Mouse (Mus musculus) monocyte, adult 2 months (primary cell): ENCODE data around the gene Nabp2.

Experiments
- DNase-seq, 2 experiments: peaks; one replicate each; pipeline ENCODE4 v3.0.0; 2022; ENCODE audit warnings: low spot score in 2 of 2, low read depth in 1 of 2

Nabp2 gene

DNA sequence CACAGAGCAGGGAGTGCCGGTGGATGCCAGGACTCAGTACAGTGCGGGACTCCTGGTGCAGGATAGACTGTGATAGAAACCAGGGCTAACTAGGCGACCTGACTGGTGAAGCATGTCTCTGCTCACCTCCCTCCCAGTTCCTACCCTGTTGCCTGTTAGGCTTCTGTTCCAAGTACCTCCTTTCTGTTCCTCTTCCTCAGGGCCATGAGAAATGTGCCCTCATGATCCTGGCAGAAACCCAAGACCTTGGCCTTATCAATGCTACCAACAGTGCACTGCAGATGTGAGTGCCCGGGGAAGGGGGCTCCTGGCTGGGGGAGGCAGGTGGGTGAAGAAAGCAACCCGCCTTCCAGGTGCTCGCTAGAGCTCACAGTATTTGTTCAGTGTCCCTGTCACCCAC, 21.7 kb downstream of the Nabp2 start:
- DNase-seq: no peak

DNA sequence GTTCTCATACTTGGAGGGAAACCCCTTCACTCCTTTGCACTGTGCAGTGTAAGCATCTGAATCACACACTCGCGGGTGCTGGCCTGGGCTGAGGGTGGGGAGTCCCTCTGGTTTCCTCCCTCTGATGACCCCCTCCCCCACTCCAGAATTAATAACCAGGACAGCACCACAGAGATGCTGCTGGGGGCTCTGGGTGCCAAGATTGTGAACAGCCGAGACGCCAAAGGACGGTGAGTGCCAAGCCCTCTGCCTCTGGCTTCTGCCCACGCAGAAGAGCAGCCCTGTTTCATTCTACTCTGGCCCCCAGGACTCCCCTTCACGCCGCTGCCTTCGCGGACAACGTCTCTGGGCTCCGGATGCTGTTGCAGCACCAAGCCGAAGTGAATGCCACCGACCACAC, 22.4 kb downstream of the Nabp2 start:
- no peak for DNase-seq

GRCm38 (mm10) chr10:128385902-128386301, 25.4 kb downstream of the Nabp2 start:
- no peak for DNase-seq

- no peak for DNase-seq
Observed at GRCm38 (mm10) chr10:128382482-128382881, 28.8 kb downstream of the Nabp2 start.

GRCm38 (mm10) chr10:128380565-128380964, 30.7 kb downstream of the Nabp2 start:
- no peak for DNase-seq

GRCm38 (mm10) chr10:128379260-128379659, 32.0 kb downstream of the Nabp2 start:
- DNase-seq: no peak

- DNase-seq: no peak
Observed at GRCm38 (mm10) chr10:128378462-128378861, 32.8 kb downstream of the Nabp2 start.

GRCm38 (mm10) chr10:128377940-128378448, 33.3 kb downstream of the Nabp2 start:
- DNase-seq: no peak

- no peak for DNase-seq
Observed at GRCm38 (mm10) chr10:128377222-128377939, 33.9 kb downstream of the Nabp2 start.

DNA sequence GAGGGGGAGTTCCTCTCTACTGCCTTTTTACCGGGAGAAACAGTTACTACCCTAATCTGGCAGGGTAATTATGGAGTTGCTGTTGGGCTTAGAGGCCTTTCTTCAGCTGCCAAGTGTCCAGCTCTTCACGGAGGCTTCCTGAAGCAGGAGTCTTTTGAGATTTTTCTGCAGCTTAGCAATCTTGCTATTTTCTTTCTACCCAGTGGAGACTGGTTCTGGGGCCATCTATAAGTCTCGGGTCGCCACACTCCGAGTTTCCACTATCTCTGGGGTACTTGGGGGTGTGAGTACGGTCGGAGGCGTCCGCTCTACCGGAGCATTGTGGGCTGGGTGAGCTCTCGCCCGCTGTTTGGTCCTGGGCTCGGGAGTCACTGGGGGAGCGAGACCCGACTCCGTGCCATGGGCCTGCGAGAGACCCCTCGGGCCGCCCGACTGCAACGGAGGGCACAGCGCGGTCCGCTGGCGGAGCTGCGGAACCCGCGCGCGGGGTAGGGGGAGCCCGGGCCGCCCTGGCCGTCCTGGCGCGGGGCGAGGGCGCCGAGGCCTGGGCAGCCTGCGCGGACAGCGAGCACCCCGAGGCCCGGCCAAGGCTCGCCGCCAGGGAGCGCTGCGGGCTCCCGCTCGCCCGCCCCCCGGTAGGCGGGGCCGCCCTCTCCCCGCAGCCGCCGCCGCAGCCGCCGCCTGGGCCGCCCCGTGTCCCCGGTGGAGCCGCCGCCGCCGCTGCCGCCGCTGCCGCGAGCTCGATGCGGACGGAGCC, 34.7 kb downstream of the Nabp2 start, which contains the start of gene Ankrd52:
Gene Ankrd52, plus strand, starts transcription at position 661 of the 757 bp plus-strand sequence.
- DNase-seq: peak; percentile 52 to 77

- no peak for DNase-seq
Observed at GRCm38 (mm10) chr10:128376099-128376454, 35.2 kb downstream of the Nabp2 start.

GRCm38 (mm10) chr10:128374393-128374792, 36.9 kb downstream of the Nabp2 start:
- DNase-seq: no peak

DNA sequence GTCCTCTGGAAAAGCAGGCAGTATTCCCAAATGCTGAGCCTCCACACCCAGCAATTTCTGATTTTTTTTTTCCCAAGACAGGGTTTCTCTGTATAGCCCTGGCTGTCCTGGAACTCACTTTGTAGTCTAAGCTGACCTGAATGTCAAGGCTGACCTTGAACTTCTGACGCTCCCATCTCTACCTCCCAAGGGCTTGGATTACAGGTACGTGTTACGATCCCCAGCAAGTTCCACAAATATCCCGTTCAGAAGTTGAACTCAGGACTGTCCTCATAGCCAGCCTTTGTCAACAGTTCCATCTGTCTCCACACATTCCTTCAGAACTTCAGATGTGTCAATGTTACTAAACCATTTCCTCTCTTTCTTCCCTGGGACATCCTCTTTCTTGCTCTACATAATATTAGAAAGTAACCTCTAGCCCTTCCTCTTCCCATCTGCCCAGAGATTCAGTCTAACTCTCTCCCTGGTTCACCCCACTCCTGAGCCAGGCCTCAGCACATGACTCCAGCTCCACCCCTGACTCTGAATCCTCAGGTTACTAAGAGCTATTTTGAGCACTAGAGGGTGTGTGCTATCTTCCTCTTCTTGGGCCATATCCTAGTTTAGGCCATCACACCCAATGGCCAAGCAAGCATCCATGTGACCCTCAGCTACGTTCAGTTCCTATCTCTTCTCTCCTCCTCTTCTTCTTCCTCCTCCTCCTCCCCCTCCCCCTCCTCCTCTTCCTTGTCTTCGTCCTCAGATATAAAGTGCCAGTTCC, 38.1 kb downstream of the Nabp2 start:
- peak; percentile 50 to 71 for DNase-seq

GRCm38 (mm10) chr10:128372142-128372541, 39.1 kb downstream of the Nabp2 start:
- DNase-seq: no peak

DNA sequence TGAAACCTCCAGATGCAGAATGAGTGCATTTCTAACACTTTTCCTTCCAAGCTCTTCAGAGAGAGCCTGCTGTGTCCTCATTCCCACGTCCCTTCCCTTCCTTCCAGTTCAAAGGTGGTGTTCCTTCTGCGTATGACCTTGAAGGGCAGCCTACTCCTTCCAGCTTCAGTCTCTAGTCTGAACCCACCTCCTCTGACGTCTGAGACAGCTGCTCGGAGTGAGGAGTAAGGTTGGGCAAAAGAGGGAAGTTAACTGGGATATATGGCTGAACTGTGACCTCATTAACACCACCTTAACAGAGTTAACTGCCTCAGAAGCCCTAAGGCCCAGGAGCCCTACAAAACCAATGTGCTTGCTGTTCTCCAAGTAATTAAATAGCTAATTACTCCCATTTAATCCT, 40.7 kb downstream of the Nabp2 start:
- no peak for DNase-seq

DNA sequence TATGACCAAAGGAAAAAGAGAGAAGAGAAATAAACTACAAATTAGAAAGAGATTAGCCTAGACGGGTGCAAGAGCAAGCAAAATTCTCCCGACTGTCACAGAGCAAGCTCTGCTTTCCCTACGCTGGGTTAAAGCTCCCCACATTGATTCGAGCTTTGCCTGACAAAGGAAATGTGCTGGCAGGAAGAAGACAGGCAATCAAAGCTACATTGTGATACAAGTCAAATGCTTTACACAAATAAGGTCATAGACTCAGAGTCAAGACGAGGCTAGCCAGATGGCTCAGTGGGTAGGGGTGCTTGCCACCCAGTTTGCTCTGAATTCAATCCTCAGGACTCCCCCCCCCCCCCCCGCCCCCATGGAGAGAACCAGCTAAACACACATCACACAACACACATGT, 41.3 kb downstream of the Nabp2 start:
- no peak for DNase-seq

GRCm38 (mm10) chr10:128369599-128369998, 41.7 kb downstream of the Nabp2 start:
- DNase-seq: no peak

DNA sequence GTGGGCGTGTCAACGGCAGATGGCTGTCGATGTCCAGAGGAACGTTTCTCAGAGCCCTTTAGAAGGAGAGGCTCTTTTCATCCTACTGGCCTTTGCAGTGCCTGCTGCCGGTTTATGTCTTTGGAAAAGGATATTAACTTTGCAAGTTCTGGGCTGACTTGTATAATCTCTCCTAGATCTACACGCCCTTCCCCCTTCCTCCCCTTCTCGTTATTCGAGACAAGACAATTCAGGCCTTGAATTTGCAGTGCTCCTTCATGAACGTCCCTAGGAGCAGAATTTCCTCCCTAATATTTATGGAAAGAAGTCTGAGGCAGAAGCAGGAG, 42.1 kb downstream of the Nabp2 start:
- no peak for DNase-seq

DNA sequence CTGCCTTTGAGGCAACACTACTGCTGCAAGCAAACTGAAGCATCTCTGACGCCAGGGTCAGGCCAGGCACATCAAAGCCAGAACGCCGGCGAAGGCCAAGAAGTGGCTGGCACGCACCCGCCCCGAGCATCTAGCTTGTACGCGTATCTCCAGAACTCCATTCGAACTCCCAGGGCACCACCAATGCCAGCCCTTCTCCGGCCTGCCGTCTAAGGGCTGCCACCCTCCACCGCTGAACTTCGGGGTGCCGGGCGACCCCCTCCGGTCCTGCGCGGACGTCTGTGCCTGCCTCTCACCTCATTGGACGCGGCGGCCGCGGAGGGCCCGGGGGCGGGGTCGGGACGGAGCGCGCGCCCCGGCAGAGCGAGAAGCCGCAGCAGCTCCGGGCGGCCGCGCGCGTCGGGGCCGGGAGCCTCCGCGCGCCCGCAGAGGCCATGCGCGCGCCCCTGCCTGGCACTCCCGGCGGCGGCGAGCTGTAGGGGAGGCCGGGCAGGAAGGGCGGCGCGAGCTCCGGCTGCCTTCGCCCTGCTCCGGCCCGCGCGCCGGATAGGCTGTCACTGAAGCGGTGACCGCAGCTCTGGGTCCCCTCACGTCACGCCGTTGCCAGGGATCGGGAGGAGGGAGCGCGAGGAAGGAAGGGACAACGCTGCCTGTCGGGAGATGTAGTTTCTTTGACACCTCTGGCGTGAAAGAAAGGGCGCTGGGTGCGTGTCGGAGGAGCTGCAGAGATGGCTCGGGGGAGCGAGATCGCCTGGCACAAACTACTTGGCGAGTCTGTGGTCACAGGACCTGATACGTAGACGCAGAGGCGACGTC, 42.7 kb downstream of the Nabp2 start, which contains the start of gene Coq10a:
Gene Coq10a, minus strand, starts transcription at position 596 of the 816 bp plus-strand sequence.
- DNase-seq: peak; percentile 66 to 86

DNA sequence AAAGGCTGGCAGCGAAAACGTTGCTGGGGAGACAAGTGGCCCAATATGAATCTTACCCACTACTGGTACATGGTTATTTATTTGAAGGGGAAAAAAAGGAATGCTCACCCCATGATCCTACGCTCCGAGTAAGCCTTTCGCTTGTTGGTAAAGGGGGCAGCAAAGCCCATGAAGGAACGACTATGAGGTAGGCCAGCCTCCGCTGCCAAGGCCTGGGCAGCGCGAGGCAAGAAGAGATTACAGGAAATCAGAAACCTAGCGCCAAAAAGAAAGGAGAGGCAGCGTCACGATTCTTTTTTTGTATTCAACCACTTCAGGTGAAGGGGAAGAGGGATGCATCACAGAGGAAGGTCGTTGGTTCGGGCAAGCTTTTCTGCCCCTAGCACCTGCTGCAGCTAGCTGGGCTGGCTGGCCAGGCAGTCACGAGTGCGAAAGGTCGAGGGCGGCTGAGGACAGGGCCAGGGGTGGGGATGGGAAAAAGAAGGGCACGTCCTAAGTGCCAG, 43.3 kb downstream of the Nabp2 start:
- DNase-seq: no peak

- DNase-seq: no peak
Observed at GRCm38 (mm10) chr10:128362568-128362967, 48.7 kb downstream of the Nabp2 start.
